Mouse (Mus musculus) induced T-regulatory cell, adult 2 months (primary cell): ENCODE results near the gene Fgf6.

Experiments
- DNase-seq: peaks from one replicate; pipeline ENCODE4 v3.0.0-alpha.2; 2012; ENCODE audit warnings: low read depth

Fgf6 gene

GRCm38 (mm10) chr6:127014906-127015770, at the start of gene Fgf6:
Gene Fgf6, plus strand, starts transcription at chr6:127015586.
- DNase-seq = no peak

GRCm38 (mm10) chr6:126966241-126967026, 49.0 kb upstream of the Fgf6 start:
- no peak for DNase-seq

DNA sequence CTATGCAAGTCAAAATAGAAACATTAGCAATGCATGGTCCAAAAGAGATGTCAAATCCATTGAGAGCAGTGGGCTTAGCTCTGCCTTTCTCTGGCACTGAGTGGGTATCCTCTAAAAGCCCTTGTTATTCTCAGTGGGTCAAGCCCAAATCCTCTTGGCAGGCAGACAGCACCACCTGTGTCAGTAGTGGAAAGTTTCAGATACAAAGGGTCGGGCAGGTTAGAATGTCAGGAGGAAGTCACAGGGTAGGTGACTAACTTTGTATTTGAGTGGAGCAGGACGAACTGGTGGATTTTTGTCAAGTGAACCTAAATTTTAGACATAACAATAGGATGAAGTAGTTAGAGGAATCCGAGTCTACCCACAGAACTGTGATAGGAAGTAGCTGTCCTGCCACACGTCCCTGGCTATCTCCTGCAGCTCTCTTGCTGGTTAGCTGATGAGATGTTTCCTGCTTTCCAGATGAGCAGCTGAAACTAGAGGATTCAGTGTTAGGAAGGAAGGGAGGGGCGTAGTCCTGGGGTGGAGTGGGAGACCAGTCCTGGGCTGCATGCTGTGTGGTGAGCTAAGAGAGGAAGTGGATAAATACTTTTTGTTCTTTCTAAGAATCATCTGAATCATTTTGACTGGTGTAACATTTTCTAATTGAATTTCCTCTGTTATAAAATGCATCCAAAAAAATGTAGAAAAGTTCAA, 33.7 kb upstream of the Fgf6 start:
- no peak for DNase-seq

DNA sequence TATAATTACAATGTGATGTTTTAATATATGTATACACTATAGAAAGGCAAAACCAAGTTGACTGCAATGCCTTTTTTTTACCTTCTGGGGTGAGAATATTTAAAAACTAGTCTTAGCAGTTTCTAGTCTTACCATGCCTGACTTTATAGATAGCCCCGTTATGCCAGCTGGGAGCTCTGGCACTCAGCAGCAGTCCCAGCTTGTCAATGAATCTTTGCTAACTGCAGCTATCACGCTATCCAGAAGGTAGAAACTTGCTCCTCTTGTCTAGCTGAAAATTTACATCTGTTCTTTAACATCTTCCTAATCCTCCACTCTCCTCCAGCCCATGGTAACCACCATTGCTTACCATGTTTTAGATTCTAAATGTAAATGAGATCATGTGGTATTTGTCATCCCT, 21.7 kb upstream of the Fgf6 start:
- no peak for DNase-seq

GRCm38 (mm10) chr6:126995494-126995893, 19.9 kb upstream of the Fgf6 start:
- peak; percentile 18 for DNase-seq

DNA sequence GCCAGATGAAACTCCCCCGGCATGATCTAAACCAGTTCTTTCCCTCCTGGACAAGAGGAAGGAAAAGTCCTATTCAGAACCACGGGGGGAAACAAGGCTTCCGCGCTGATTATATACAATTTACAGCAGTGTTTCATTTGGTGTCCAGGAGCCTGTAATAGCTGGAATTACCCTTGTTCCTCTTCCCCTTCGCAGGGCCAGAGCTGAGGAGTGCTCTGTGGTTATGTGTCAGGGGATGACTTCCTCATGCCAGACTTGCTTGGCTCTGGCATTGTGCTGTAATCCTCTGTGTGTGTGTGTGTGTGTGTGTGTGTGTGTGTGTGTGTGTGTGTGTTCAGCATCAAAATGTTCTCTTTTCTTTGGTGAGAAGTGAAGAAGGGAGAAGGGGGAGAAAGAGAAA, 19.0 kb upstream of the Fgf6 start:
- no peak for DNase-seq

DNA sequence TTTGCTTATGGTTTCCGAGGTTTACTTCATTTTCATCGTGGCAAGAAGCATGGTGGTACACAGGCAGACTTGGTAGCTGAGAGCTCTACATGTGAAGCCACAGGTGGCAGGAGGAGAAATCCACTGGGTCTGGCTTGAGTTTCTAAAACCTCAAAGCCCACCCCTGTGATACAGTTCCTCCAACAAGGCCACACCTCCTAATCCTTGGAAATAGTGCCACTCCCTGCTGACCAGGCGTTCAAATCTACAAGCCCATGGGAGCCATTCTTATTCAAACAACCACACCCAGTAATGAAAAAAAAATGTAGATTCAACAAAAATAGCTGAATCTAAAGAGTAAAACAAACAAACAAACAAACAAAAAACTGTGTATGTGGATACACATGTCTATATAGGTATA, 9.7 kb upstream of the Fgf6 start:
- DNase-seq = no peak

- no peak for DNase-seq
These were observed 8.8 kb upstream of the Fgf6 start for GRCm38 (mm10) chr6:127006551-127006950.

DNA sequence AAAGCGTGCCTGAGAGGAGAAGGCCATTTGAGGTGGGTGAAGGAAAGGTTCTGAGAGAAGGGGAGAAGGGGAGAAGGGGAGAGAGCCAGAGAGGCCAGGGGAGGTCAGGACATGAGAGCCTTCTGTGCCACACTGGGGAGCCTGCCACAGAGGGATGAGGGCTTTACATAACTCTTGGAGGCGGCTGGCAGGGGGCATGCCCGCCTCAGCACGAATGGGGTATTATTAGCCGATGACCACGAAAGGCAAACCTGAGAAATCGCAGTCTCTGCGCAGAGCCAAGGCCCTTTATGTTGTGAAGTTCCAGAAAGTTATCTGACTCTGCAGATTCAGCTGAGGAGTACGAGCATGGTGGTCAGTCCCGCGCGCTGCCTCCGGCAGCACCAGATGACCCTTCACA, 5.4 kb upstream of the Fgf6 start:
- DNase-seq = no peak

- no peak for DNase-seq
These were observed 3.3 kb upstream of the Fgf6 start for GRCm38 (mm10) chr6:127011947-127012535.

- DNase-seq = no peak
These were observed 3.9 kb downstream of the Fgf6 start for GRCm38 (mm10) chr6:127019254-127019653.

- no peak for DNase-seq
These were observed 5.0 kb downstream of the Fgf6 start for GRCm38 (mm10) chr6:127020431-127020830.

GRCm38 (mm10) chr6:127024836-127025235, 9.4 kb downstream of the Fgf6 start:
- DNase-seq = no peak

- peak; percentile 63 for DNase-seq
These were observed 19.4 kb downstream of the Fgf6 start for GRCm38 (mm10) chr6:127034760-127035159.

DNA sequence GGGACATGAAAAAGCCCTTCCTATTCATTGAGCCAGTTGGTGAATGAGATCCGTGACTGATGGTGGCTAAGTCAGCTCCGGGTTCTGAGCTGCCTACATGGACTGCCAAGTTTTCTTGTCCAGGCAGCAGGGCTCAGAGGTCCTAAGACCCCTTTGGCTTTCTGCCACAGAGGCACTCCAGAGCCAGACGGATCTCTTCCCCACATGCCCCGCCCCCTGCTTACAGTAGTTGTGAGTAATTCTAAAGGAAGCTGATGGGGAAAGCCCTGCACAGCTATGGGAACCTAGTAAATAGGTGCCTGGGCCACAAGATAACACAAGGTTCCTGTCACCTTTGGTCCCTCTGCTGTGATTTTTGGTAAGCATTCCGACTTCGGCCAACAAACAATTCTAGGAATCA, 29.5 kb downstream of the Fgf6 start:
- DNase-seq = no peak

DNA sequence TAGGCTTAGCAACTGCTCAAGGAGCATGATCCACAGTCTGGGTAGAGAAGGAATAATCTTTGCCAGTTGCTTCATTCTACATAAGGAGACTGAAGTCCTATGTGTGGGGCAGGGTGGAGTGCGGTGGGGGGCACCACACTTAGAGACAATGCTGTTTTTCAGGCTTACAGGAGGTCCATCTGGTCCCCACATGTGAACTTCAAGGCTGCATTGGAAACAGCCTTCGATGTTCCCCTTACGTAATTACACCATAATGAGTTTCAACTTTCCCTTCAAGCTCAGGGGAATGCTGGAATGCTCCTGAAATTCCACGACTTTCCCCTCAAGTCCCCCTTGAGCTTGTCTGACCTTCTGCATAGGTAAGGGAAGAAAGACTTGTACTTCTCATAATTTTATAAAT, 35.5 kb downstream of the Fgf6 start:
- no peak for DNase-seq

GRCm38 (mm10) chr6:127056990-127057588, 41.7 kb downstream of the Fgf6 start:
- no peak for DNase-seq

DNA sequence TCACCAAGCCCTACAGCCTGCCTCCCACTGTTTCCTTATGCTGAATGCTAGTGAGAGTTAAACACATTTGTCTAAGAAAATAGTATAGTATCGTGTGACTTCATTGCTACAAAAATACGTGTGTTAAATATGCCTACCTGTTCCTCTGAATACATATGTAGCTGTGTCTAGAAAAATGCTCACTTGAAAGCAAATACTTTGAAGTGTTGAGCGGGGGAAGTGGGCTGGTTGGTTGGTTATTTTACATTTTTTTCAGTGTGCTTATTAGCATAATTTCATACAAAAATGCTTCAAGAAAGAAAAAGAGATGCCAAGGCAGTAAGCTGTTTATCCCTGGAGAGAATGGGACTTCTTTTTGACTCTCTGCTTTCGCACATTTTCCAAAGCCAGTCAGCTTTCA, 44.6 kb downstream of the Fgf6 start:
- DNase-seq = no peak

DNA sequence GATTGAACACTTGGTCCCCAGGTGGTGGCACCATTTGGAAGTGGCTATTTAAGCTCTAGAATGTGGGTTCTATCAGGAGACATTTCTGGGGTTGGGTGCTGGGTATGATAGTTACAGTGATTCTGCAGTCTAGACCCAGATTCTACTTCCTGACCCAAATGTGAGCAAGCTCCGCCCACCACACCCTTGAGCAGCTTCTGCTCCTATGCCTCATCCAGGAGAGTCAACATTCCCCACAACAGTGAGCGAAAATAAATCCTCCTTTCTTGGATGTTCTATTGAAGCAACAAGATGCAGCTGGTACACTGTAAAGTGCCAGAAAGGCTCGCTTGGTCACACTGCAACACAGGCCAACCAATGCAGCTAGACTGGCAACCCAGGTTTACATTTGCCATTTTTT, 48.5 kb downstream of the Fgf6 start:
- no peak for DNase-seq

- no peak for DNase-seq
These were observed 49.4 kb downstream of the Fgf6 start for GRCm38 (mm10) chr6:127064815-127065214.

DNA sequence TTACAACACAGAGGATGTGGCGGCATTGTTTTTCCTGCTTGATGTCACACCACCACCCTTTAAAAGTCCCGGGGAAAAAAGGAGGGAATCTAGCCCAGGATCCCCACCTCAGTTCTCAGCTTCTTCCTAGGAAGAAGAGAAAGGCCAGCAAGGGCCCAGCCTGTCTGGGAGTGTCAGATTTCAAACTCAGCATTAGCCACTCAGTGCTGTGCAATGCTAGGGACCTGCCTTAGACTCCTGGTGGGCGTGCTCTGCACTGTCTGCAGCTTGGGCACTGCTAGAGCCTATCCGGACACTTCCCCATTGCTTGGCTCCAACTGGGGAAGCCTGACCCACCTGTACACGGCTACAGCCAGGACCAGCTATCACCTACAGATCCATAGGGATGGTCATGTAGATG, 57.4 kb downstream of the Fgf6 start, which contains the start of gene Fgf23:
TSS of gene Fgf23 (plus strand) at position 86 of the 400 bp plus-strand sequence.
- DNase-seq = no peak
